Mouse (Mus musculus): ENCODE results near the gene Pmf1.

GRCm38 (mm10) chr3:88354396-88355165 lies 55.5 kb downstream of the Pmf1 start:
- TF ChIP-seq POLR2A (IDR thresholded peaks at IDR 0.05; ENCODE audit: borderline replicate concordance, extremely low read depth, insufficient read depth, insufficient read length, poor library complexity, severe bottlenecking) = no peak
- TF ChIP-seq CTCF (IDR thresholded peaks at IDR 0.05; ENCODE audit: borderline replicate concordance, extremely low read depth, insufficient read depth, insufficient read length) = no peak
